Mouse (Mus musculus) thymus, adult 2 months (tissue): Measurements from ENCODE around the gene Mcrs1.

Experiments used
- CTCF ChIP-seq: fragments of 200-500 bp; IDR thresholded peaks from 2 replicates; pipeline ENCODE4 v1.5.1; 2012; ENCODE audit warnings: mild to moderate bottlenecking, control low read depth, low read length, moderate library complexity, borderline replicate concordance; ENCODE audit not compliant: control insufficient read depth, poor library complexity, insufficient read depth; ENCODE audit errors: extremely low read depth
- POLR2A ChIP-seq: fragments of 200-500 bp; IDR thresholded peaks from 2 replicates; pipeline ENCODE4 v1.6.1; 2012; ENCODE audit warnings: mild to moderate bottlenecking, low read length, control low read depth, moderate library complexity; ENCODE audit not compliant: control insufficient read depth, poor library complexity, insufficient read depth; ENCODE audit errors: extremely low read depth

- TF ChIP-seq CTCF, result no peak
- TF ChIP-seq POLR2A, result no peak
Measured at GRCm38 (mm10) chr15:99226090-99226489, 25.7 kb downstream of the Mcrs1 start.
